Mouse (Mus musculus): ENCODE data around the gene Lipf.
A peak's percentile ranks its signal among the peaks of the same experiment; 100 is the strongest.

The Lipf gene

DNA sequence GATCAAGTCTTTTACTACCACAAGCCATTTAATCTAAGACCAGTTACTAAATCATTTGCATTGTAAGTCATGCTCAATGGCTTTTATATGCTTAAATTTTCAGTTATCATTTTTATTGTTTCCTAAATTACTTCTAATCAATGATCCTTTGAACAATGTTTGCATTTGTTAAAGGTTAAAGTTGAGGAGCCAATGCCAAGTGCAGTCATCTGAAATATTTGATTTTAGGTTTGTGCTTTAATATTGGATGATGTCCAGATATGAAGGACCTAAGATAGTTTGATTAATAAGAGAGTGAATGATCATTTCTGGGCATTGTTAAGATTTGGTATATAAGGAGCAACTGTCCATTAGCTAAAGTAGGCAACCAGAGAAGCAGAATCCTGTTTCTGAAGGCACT lies at the start of gene Lipf:
Gene Lipf, plus strand, starts transcription at position 301 of the 400 bp plus-strand sequence.
- DNase-seq (ENCODE audit: low read depth, low spot score), result no peak

DNA sequence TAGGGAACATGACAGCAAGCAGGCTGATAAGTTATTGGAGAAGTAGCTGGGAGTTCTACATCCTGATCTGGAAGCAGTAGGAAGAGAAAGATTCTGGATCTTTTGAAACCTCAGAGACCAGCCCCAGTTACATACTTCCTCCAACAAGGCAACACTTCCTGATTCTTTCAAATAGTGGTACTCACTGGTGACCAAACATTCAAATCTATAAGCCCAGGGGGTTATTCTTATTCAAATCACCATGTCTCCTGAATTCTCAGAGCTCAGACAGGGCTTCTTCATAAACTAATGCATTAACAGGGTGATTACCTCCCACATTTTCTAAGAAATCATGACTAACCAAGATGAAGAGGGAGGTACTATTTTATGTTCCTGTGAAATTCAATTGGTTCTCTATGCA lies 36.9 kb upstream of the Lipf start:
- no peak for DNase-seq (ENCODE audit: low read depth, low spot score)

DNA sequence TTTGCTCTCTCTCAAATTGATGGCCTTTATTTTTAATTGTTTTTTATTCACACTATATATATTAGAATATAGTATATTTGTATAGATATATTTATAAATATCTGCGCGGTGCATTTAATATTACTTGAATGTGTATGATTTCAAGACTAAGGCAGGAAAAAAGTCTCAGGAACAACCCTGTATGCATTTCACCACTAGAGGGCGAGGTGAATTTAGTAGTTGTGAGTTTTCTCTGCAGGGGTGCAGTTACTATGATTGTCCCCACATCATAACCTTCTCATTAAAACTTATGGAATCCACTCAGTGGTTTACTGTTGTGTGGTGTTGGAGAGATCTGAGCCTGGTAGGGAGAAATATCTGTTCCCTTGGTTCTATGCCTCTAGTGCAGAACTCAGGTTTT lies 18.0 kb downstream of the Lipf start:
- DNase-seq (ENCODE audit: low read depth, low spot score), result peak; percentile 22

DNA sequence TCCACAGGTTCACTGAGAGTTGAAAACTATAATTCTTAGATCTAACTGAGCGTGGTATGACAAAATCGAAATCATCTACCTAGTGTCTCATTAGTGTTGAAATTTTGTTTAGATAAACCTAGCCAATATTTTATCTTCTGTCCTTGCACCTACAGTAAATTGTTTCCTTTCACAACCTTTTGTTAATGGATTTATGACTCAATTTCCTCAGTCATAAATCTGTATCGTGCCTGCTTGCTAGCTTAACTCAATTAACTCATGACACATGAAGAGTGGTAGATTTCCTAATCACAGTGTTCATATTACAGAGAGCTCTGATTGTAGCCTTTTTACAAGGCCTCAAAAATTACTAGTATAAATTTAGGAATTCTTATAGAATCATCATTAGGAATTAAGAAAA lies 22.1 kb downstream of the Lipf start:
- DNase-seq (ENCODE audit: low read depth, low spot score), result peak; percentile 2

DNA sequence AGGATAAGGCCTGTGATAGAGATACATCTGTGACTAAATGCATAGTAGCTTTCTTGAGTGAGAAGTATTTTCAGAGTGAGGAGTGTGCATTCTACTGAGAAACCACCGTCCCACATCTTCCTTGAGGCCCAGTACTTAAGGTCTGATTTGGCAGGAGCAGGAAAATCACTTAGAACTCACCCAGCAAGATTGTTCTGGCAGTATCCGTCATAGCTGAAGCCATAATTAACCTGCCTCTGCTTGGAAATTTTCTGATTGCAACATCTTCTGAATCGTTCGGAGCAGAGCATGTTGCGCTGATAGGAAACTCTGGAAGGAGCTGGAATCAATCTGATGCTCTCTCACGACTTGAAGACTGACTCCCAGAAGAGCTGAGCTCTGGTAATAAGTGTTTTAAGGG lies 47.0 kb downstream of the Lipf start, which contains the start of gene Lipk:
Gene Lipk, plus strand, starts transcription at position 289 of the 400 bp plus-strand sequence.
- no peak for DNase-seq (ENCODE audit: low read depth, low spot score)

DNA sequence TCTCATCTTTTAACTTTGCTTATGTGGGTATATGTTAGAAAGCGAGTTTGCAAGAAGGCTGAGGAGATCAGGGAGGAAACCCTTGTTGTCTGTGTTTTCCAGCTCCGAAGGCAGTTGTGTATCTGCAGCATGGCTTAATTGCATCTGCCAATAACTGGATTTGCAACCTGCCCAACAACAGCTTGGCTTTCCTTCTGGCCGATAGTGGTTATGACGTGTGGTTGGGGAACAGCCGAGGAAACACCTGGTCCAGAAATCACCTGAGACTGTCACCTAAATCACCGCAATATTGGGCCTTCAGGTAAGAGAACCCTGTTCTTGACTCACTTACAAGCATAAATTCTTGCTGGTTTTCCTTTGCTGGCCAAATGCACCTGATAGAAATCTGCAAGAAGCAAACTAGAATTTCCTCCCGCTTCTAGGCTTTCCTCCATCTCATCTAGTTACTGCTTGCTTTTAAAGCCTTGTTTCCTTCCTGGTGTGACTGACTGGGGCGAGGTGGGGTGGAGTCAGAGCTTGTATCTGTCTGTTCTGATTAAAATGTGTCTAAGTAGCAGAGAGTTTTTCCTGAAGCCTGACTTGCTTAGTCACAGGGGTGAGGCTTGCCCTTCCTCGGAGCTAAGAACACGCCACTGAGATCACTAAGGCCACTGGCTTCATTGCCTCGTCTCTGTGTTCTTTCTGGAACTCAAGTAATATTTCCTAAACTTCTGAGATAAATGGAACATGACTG lies 60.6 kb downstream of the Lipf start:
- no peak for DNase-seq (ENCODE audit: low read depth, low spot score)

DNA sequence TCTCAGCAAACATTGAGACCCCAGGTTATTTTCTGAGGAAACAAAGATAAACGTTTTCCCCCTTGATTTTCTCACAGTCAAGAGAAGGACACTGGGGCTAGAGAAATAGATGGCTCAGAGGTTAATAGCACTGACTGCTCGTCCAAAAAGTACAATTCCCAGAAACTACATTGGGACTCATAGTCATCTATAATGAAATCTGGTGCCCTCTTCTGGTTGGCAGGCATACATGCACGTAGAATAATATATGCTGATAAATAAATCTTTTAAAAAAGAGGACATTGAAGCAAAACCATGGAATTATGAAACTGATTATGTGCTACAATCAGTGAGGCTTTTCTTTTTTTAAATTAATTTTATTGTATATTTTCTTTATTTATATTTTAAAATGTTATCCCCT lies 61.8 kb downstream of the Lipf start:
- DNase-seq (ENCODE audit: low read depth, low spot score), result peak; percentile 16
